9 mouse cellular contexts compared by ENCODE assay signal in the genomic region with DNA sequence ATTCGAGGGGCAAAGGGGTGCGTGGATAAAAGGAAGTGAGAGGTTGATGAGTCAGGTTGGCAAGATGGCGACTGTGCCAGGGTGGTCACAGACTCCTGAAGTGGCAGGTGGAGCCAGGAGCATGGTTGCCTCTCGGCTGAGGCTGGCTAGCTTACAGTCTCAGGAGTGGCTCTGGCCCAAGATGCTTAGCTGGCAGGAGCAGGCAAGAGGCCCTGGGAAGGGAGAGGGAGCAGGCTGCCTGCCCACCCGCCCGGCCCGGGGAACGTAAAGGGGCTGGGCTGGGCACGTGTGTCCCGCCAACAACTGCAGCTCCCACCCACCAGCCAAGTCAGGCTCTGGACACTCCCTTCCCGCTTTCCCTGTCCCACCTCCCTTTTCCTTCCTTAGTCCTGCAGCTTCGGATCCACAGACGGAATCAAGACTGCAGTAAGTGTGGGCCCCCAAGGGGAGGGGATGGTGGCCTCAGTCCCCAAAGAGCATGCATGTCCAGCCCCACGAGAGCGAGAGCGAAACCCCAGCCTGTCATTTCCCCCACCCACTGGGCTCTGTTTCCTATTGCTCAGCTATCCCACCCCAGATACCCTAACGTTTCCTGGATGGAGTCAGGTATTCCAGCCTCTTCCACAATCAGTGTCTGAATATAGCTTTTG. TPM values are rescaled to one million over a fixed set of nuclear protein-coding genes. Genes with fewer than 3 reads are reported as not detected.
DNase-seq lines count a peak whose midpoint lies in the region; ATAC-seq and TF ChIP-seq lines count a peak whose summit lies in the region.
"Had no signal": no experiment of that assay in that cellular context is flagged by ENCODE, and none has a peak within 500 bp of the region (broad histone marks: within the 10 kb centered on the region; RNA-seq: fewer than 3 reads in every experiment).

No protein-coding gene starts in this region.

- TF ChIP-seq CTCF in stomach, postnatal 0 days (IDR thresholded peaks at IDR 0.05; ENCODE audit: low read depth): no peak

- no peak for TF ChIP-seq EP300 in stomach, postnatal 0 days (optimal IDR thresholded peaks at IDR 0.05)

- no peaks in the 10 kb centered on the region; the same call in 1 of the 2 replicates for H3K27me3 ChIP-seq in heart, embryonic 12.5 days (replicated peaks)
- H3K27me3 ChIP-seq in stomach, postnatal 0 days (ENCODE audit: control insufficient read depth, insufficient read depth, low read length): no peaks in the 10 kb centered on the region

- peak overlapping the region; percentile 24; the same call in 1 of the 2 replicates for H3K27ac ChIP-seq in heart, embryonic 12.5 days (ENCODE audit: poor library complexity, severe bottlenecking)
- H3K27ac ChIP-seq in stomach, postnatal 0 days (replicated peaks): peak overlapping the region; percentile 70
- H3K27ac ChIP-seq: liver, embryonic 14.5 days had no signal

- DNase-seq in NIH3T3 (ENCODE audit: low read depth): peak; percentile 85
- DNase-seq in cerebellum, adult 18-20 months: peak; percentile 59 to 70
- peak; percentile 39 to 55 for DNase-seq in kidney, postnatal 36 days
- peak; percentile 68 for DNase-seq in stomach, postnatal 0 days (ENCODE audit: low spot score)
- DNase-seq in spleen, postnatal 4 days (ENCODE audit: low spot score in 2 of 2): no peak
- DNase-seq in c-Kit-positive CD71-positive TER-119-positive erythroid progenitor cells, embryonic 14.5 days (ENCODE audit: low spot score): no peak
- DNase-seq in right cerebral cortex, adult 2 months (ENCODE audit: low spot score in 2 of 2): no peak

- H3K4me1 ChIP-seq in heart, embryonic 12.5 days (replicated peaks): peaks cover 65% of the 10 kb centered on the region
- H3K4me1 ChIP-seq in stomach, postnatal 0 days (replicated peaks; ENCODE audit: control insufficient read depth, insufficient read depth): peaks cover 21% of the 10 kb centered on the region

- H3K4me2 ChIP-seq in heart, embryonic 12.5 days: peak overlapping the region; percentile 80
- peak overlapping the region; percentile 71 for H3K4me2 ChIP-seq in stomach, postnatal 0 days (replicated peaks; ENCODE audit: low read depth)

- ATAC-seq in heart, embryonic 12.5 days (ENCODE audit: insufficient number of reproducible peaks, low FRiP score): no peak; the same call in 1 of the 2 replicates
- ATAC-seq in stomach, postnatal 0 days (ENCODE audit: low FRiP score, low TSS enrichment): peak; percentile 8; the same call in 1 of the 2 replicates

- no peak overlapping the region for H3K4me3 ChIP-seq in heart, embryonic 12.5 days
- H3K4me3 ChIP-seq in stomach, postnatal 0 days (ENCODE audit: low read depth, low read length): peak overlapping the region; percentile 37

- H3K36me3 ChIP-seq in heart, embryonic 12.5 days: peaks cover 16% of the 10 kb centered on the region
- 0 out of 2 replicates have a peak, but pooled peaks cover 2% of the 10 kb centered on the region for H3K36me3 ChIP-seq in stomach, postnatal 0 days (ENCODE audit: control insufficient read depth, insufficient read depth, low read length)

- H3K9ac ChIP-seq in heart, embryonic 12.5 days: peak overlapping the region; percentile 60
- peak overlapping the region; percentile 61 for H3K9ac ChIP-seq in stomach, postnatal 0 days (ENCODE audit: low read length)
- H3K9ac ChIP-seq: liver, embryonic 14.5 days had no signal

- H3K9me3 ChIP-seq in heart, embryonic 12.5 days (replicated peaks): no peaks in the 10 kb centered on the region
- H3K9me3 ChIP-seq in stomach, postnatal 0 days (ENCODE audit: control insufficient read depth, low read length): no peaks in the 10 kb centered on the region

- 54% methylated on average over 17 of the region's 17 CpGs for WGBS in heart, embryonic 12.5 days
- WGBS in stomach, postnatal 0 days: 25% methylated on average over 16 of the region's 17 CpGs

RNA-seq across cellular contexts. Expression of a gene that starts 1.7 kb away (rescaled TPM):
- 3.3 and 5.4 TPM in 2 replicates for polyA plus RNA-seq in heart, embryonic 12.5 days (2016; fragmentation: Nextera tagmentation; extraction: Ambion mirVana)
- 4.6 and 5.5 TPM in 2 replicates for polyA plus RNA-seq in stomach, postnatal 0 days (2015; fragmentation: Nextera tagmentation; extraction: Ambion mirVana)

RNA-seq across cellular contexts. Expression of a gene that starts 14.2 kb away (rescaled TPM):
- polyA plus RNA-seq in heart, embryonic 12.5 days (2016; fragmentation: Nextera tagmentation; extraction: Ambion mirVana): 36.1 and 38.1 TPM in 2 replicates
- polyA plus RNA-seq in stomach, postnatal 0 days (2015; fragmentation: Nextera tagmentation; extraction: Ambion mirVana): 5.4 and 6.3 TPM in 2 replicates

RNA-seq across cellular contexts. Expression of a gene that starts 19.9 kb away (rescaled TPM):
- 0.35 and 0.65 TPM in 2 replicates for polyA plus RNA-seq in heart, embryonic 12.5 days (2016; fragmentation: Nextera tagmentation; extraction: Ambion mirVana)
- 0.08 TPM in 2 replicates for polyA plus RNA-seq in stomach, postnatal 0 days (2015; fragmentation: Nextera tagmentation; extraction: Ambion mirVana)

RNA-seq across cellular contexts. Expression of a gene that starts 24.4 kb away (rescaled TPM):
- not detected in 2 replicates for polyA plus RNA-seq in heart, embryonic 12.5 days (2016; fragmentation: Nextera tagmentation; extraction: Ambion mirVana)
- 1.8 and 2.3 TPM in 2 replicates for polyA plus RNA-seq in stomach, postnatal 0 days (2015; fragmentation: Nextera tagmentation; extraction: Ambion mirVana)
- polyA plus RNA-seq: liver, embryonic 14.5 days had no signal

RNA-seq across cellular contexts. Expression of a gene that starts 24.7 kb away (rescaled TPM):
- 0.77 TPM in 2 replicates for polyA plus RNA-seq in heart, embryonic 12.5 days (2016; fragmentation: Nextera tagmentation; extraction: Ambion mirVana)
- polyA plus RNA-seq in stomach, postnatal 0 days (2015; fragmentation: Nextera tagmentation; extraction: Ambion mirVana): 35.1 and 36.1 TPM in 2 replicates
- polyA plus RNA-seq: liver, embryonic 14.5 days had no signal

Comparison
In these comparisons a context has a peak if more than half of its experiments do, and no peak if none do; other contexts are left out.
1. DNase-seq: peak in NIH3T3 (single experiment), cerebellum, adult 18-20 months (2 of 2), kidney, postnatal 36 days (2 of 2) and stomach, postnatal 0 days (single experiment); none in spleen, postnatal 4 days (0 of 2), c-Kit-positive CD71-positive TER-119-positive erythroid progenitor cells, embryonic 14.5 days (single experiment) and right cerebral cortex, adult 2 months (0 of 2).